Mouse (Mus musculus): Measurements from ENCODE around the gene Rgs1. TPM values are rescaled to one million over a fixed set of nuclear protein-coding genes. Genes with fewer than 3 reads are reported as not detected.

The Rgs1 gene
- total RNA-seq, 4 experiments from 2014 or later: not detected

- DNase-seq (ENCODE audit: low spot score in 2 of 2): no peak
Measured at GRCm38 (mm10) chr1:144199538-144199937, 49.5 kb downstream of the Rgs1 start.

- DNase-seq (ENCODE audit: low spot score in 2 of 2): no peak
Measured at GRCm38 (mm10) chr1:144197684-144198083, 51.4 kb downstream of the Rgs1 start.

Other genes with a start within 250 kb of the Rgs1 start
- gene Rgs2, start 245.1 kb downstream of the Rgs1 start, total RNA-seq (2022): 1 to 10 TPM; 3.4 to 5.5 (median 4.1) TPM
- not detected for gene Rgs13, start 71.9 kb downstream of the Rgs1 start, total RNA-seq (2022)